Comparison of ENCODE assay signal across 10 mouse cellular contexts in genomic region chr17:46454539-46454938, GRCm38 (mm10). TPM values are rescaled to one million over a fixed set of nuclear protein-coding genes. Genes with fewer than 3 reads are reported as not detected.
DNase-seq lines count a peak whose midpoint lies in the region; ATAC-seq and TF ChIP-seq lines count a peak whose summit lies in the region.
"Had no signal": no experiment of that assay in that cellular context is flagged by ENCODE, and none has a peak within 500 bp of the region (broad histone marks: within the 10 kb centered on the region; RNA-seq: fewer than 3 reads in every experiment).

No protein-coding gene starts in this region.

- H3K9me3 ChIP-seq in forebrain, embryonic 13.5 days (replicated peaks), result no peaks in the 10 kb centered on the region
- H3K9me3 ChIP-seq in limb, embryonic 13.5 days, result no peaks in the 10 kb centered on the region

- no peaks in the 10 kb centered on the region for H3K36me3 ChIP-seq in liver, adult 2 months (ENCODE audit: control insufficient read depth, insufficient read depth, low read length)
- H3K36me3 ChIP-seq in forebrain, embryonic 13.5 days (ENCODE audit: poor library complexity, severe bottlenecking), result peaks cover 17% of the 10 kb centered on the region
- H3K36me3 ChIP-seq in limb, embryonic 13.5 days, result no peaks in the 10 kb centered on the region

- DNase-seq in liver, adult 2 months (ENCODE audit: extremely low read depth, low read depth, low spot score), result no peak
- no peak for DNase-seq in liver
- DNase-seq in layer of hippocampus, postnatal 14 days (ENCODE audit: low spot score in 2 of 2), result no peak
- no peak for DNase-seq in urinary bladder, adult 18-20 months (ENCODE audit: low spot score in 2 of 2)
- no peak for DNase-seq in adrenal gland, postnatal 36 days

- H3K27ac ChIP-seq in liver, adult 2 months (replicated peaks; ENCODE audit: insufficient read depth, low read depth, low read length), result peak overlapping the region; percentile 65
- no peak overlapping the region; the same call in 1 of the 2 replicates for H3K27ac ChIP-seq in forebrain, embryonic 13.5 days
- H3K27ac ChIP-seq in limb, embryonic 13.5 days, result no peak overlapping the region
- no peak overlapping the region for H3K27ac ChIP-seq in olfactory bulb, adult 2 months (ENCODE audit: insufficient read depth, low read depth, low read length)

- TF ChIP-seq POLR2A in liver, adult 2 months (IDR thresholded peaks at IDR 0.05; ENCODE audit: extremely low read depth, insufficient read depth, low read length), result no peak
- no peak for TF ChIP-seq POLR2A in olfactory bulb, adult 2 months (IDR thresholded peaks at IDR 0.05; ENCODE audit: insufficient read depth, low read depth, low read length)

- H3K4me2 ChIP-seq in forebrain, embryonic 13.5 days, result peak overlapping the region; percentile 72
- H3K4me2 ChIP-seq in limb, embryonic 13.5 days (replicated peaks), result peak overlapping the region; percentile 90

- no peak overlapping the region; the same call in 1 of the 2 replicates for H3K4me3 ChIP-seq in liver, adult 2 months (ENCODE audit: insufficient read depth, low read depth, low read length)
- H3K4me3 ChIP-seq in forebrain, embryonic 13.5 days, result peak overlapping the region; percentile 35
- peak overlapping the region; percentile 47 for H3K4me3 ChIP-seq in limb, embryonic 13.5 days
- peak overlapping the region; percentile 7; the same call in 1 of the 2 replicates for H3K4me3 ChIP-seq in olfactory bulb, adult 2 months (ENCODE audit: insufficient read depth, low read depth, low read length)
- H3K4me3 ChIP-seq: myocyte had no signal

- H3K79me2 ChIP-seq in liver, adult 2 months (ENCODE audit: control insufficient read depth, insufficient read depth, low read length), result no peaks in the 10 kb centered on the region

- 10% methylated on average over 9 of the region's 9 CpGs for WGBS in liver, adult 2 months
- WGBS in forebrain, embryonic 13.5 days, result under 1% methylated on average over 9 of the region's 9 CpGs
- WGBS in limb, embryonic 13.5 days, result 1% methylated on average over 9 of the region's 9 CpGs
- 7% methylated on average over 9 of the region's 9 CpGs for WGBS in olfactory bulb, adult 2 months

- H3K27me3 ChIP-seq in liver, adult 2 months (ENCODE audit: control insufficient read depth, insufficient read depth, low read length), result no peaks in the 10 kb centered on the region
- peaks cover 34% of the 10 kb centered on the region for H3K27me3 ChIP-seq in forebrain, embryonic 13.5 days
- H3K27me3 ChIP-seq in limb, embryonic 13.5 days, result peaks cover 84% of the 10 kb centered on the region

- TF ChIP-seq CTCF in liver, adult 2 months (IDR thresholded peaks at IDR 0.05; ENCODE audit: low read depth, low read length), result no peak
- TF ChIP-seq CTCF in olfactory bulb, adult 2 months (IDR thresholded peaks at IDR 0.05; ENCODE audit: insufficient read depth, low read depth, low read length), result no peak

- ATAC-seq in forebrain, embryonic 13.5 days, result peak; percentile 8; the same call in 1 of the 2 replicates
- no peak for ATAC-seq in limb, embryonic 13.5 days (ENCODE audit: low FRiP score, low read depth)

- H3K4me1 ChIP-seq in liver, adult 2 months (ENCODE audit: control insufficient read depth, insufficient read depth, low read length), result peaks cover 22% of the 10 kb centered on the region
- H3K4me1 ChIP-seq in forebrain, embryonic 13.5 days, result peaks cover 35% of the 10 kb centered on the region
- H3K4me1 ChIP-seq in limb, embryonic 13.5 days, result peaks cover 29% of the 10 kb centered on the region
- peaks cover 25% of the 10 kb centered on the region for H3K4me1 ChIP-seq in olfactory bulb, adult 2 months (ENCODE audit: control insufficient read depth, insufficient read depth, low read length)

- H3K9ac ChIP-seq in liver, adult 2 months (ENCODE audit: low read depth, low read length), result peak overlapping the region; percentile 59; the same call in 1 of the 2 replicates
- H3K9ac ChIP-seq in forebrain, embryonic 13.5 days, result peak overlapping the region; percentile 58
- peak overlapping the region; percentile 55 for H3K9ac ChIP-seq in limb, embryonic 13.5 days

RNA-seq across cellular contexts. Expression of gene Slc22a7, which starts 16.3 kb away (rescaled TPM):
- 10.3 and 27.9 TPM in 2 replicates for total RNA-seq in liver, adult 2 months (2014; rRNA removed)
- polyA plus RNA-seq in liver, adult 2 months (2012; rRNA removed), result 46.8 and 47.9 TPM in 2 replicates
- polyA plus RNA-seq in forebrain, embryonic 13.5 days (2015; fragmentation: Nextera tagmentation; extraction: Ambion mirVana), result 0.13 TPM in 1 of 2 replicates, not detected in the other
- polyA plus RNA-seq in limb, embryonic 13.5 days (2015; fragmentation: Nextera tagmentation; extraction: Ambion mirVana), result 0.09 TPM in 1 of 2 replicates, not detected in the other
- polyA plus RNA-seq in olfactory bulb, adult 2 months (2012; ENCODE audit: insufficient read depth, insufficient read length, low replicate concordance, missing spikeins), result not detected in 2 replicates
- total RNA-seq in layer of hippocampus, postnatal 14 days (2021), result under 1 TPM; 0.19 to 0.39 TPM
- total RNA-seq in adrenal gland, postnatal 36 days (2021), result not detected
- total RNA-seq: common myeloid progenitor, adult 5-6 weeks had no signal
- polyA plus RNA-seq: myocyte had no signal

RNA-seq across cellular contexts. Expression of gene Crip3, which starts 25.8 kb away (rescaled TPM):
- not detected in 2 replicates for total RNA-seq in liver, adult 2 months (2014; rRNA removed)
- polyA plus RNA-seq in liver, adult 2 months (2012; rRNA removed), result 0.70 and 1.4 TPM in 2 replicates
- 0.75 and 0.89 TPM in 2 replicates for polyA plus RNA-seq in forebrain, embryonic 13.5 days (2015; fragmentation: Nextera tagmentation; extraction: Ambion mirVana)
- 0.97 and 1.6 TPM in 2 replicates for polyA plus RNA-seq in limb, embryonic 13.5 days (2015; fragmentation: Nextera tagmentation; extraction: Ambion mirVana)
- not detected in 2 replicates for polyA plus RNA-seq in olfactory bulb, adult 2 months (2012; ENCODE audit: insufficient read depth, insufficient read length, low replicate concordance, missing spikeins)
- total RNA-seq in layer of hippocampus, postnatal 14 days (2021), result 1 to 10 TPM; 2.8 to 4.1 TPM
- 1 to 10 TPM in 1 of 2 experiments, under 1 TPM in 1; 0.43 to 1.1 TPM for total RNA-seq in adrenal gland, postnatal 36 days (2021)
- total RNA-seq: common myeloid progenitor, adult 5-6 weeks had no signal
- polyA plus RNA-seq: myocyte had no signal

RNA-seq across cellular contexts. Expression of gene Ttbk1, which starts 32.9 kb away (rescaled TPM):
- 0.07 and 0.18 TPM in 2 replicates for total RNA-seq in liver, adult 2 months (2014; rRNA removed)
- polyA plus RNA-seq in liver, adult 2 months (2012; rRNA removed), result 0.15 and 0.22 TPM in 2 replicates
- polyA plus RNA-seq in forebrain, embryonic 13.5 days (2015; fragmentation: Nextera tagmentation; extraction: Ambion mirVana), result 3.7 and 4.1 TPM in 2 replicates
- polyA plus RNA-seq in limb, embryonic 13.5 days (2015; fragmentation: Nextera tagmentation; extraction: Ambion mirVana), result 0.15 and 0.18 TPM in 2 replicates
- not detected in 2 replicates for polyA plus RNA-seq in olfactory bulb, adult 2 months (2012; ENCODE audit: insufficient read depth, insufficient read length, low replicate concordance, missing spikeins)
- total RNA-seq in layer of hippocampus, postnatal 14 days (2021), result 100 to 1,000 TPM; 123 to 125 TPM
- 1 to 10 TPM in 1 of 2 experiments, under 1 TPM in 1; 0.63 to 1.1 TPM for total RNA-seq in adrenal gland, postnatal 36 days (2021)
- total RNA-seq: common myeloid progenitor, adult 5-6 weeks had no signal
- polyA plus RNA-seq: myocyte had no signal

RNA-seq across cellular contexts. Expression of gene Dnph1, which starts 42.0 kb away (rescaled TPM):
- total RNA-seq in liver, adult 2 months (2014; rRNA removed), result 6.6 and 9.0 TPM in 2 replicates
- 13.1 and 13.3 TPM in 2 replicates for polyA plus RNA-seq in liver, adult 2 months (2012; rRNA removed)
- 51.2 and 59.0 TPM in 2 replicates for polyA plus RNA-seq in forebrain, embryonic 13.5 days (2015; fragmentation: Nextera tagmentation; extraction: Ambion mirVana)
- polyA plus RNA-seq in limb, embryonic 13.5 days (2015; fragmentation: Nextera tagmentation; extraction: Ambion mirVana), result 40.4 and 41.7 TPM in 2 replicates
- polyA plus RNA-seq in olfactory bulb, adult 2 months (2012; ENCODE audit: insufficient read depth, insufficient read length, low replicate concordance, missing spikeins), result not detected in 2 replicates
- total RNA-seq in layer of hippocampus, postnatal 14 days (2021), result 1 to 10 TPM; 5.7 TPM
- total RNA-seq in adrenal gland, postnatal 36 days (2021), result 1 to 10 TPM; 4.2 to 6.9 TPM

Comparison
In these comparisons a context has a peak if more than half of its experiments do, and no peak if none do; other contexts are left out.
1. RNA of gene Slc22a7, which starts 16.3 kb away (polyA plus RNA-seq): 46.8 to 47.9 TPM in liver, adult 2 months; 0.13 TPM in forebrain, embryonic 13.5 days, 0.09 TPM in limb, embryonic 13.5 days and not detected in olfactory bulb, adult 2 months; every median in the first group is over 10 times any median in the second.
2. Peak in every context shown above with its lines, with median percentiles within 50 percentile points of each other: H3K9ac ChIP-seq.